Mouse (Mus musculus) hindbrain, embryonic 11.5 days (tissue): ENCODE measurements around the gene Abhd2. TPM values are rescaled to one million over a fixed set of nuclear protein-coding genes. Genes with fewer than 3 reads are reported as not detected.
A peak's percentile ranks its signal among the peaks of the same experiment; 100 is the strongest.

Experiments
- ATAC-seq: fragments of 200-750 bp; cut with Nextera tagmentation; 2 replicates; pipeline ENCODE4 v1.8.0; 2017; ENCODE audit warnings: mild to moderate bottlenecking, moderate TSS enrichment, moderate library complexity; ENCODE audit not compliant: low FRiP score
- DNase-seq: peaks from one replicate; pipeline ENCODE4 v3.0.0-alpha.2; 2015; ENCODE audit warnings: low spot score
- H3K27ac ChIP-seq: fragments of 300-500 bp; sonication (generic); 2 replicates; pipeline ENCODE4 v1.5.1; 2014; ENCODE audit warnings: mild to moderate bottlenecking, low read depth, low read length
- H3K27me3 ChIP-seq: fragments of 300-500 bp; sonication (generic); 2 replicates; pipeline ENCODE4 v1.6.1; 2014; ENCODE audit warnings: mild to moderate bottlenecking, low read length, moderate library complexity, mixed read lengths; ENCODE audit not compliant: control insufficient read depth, insufficient read depth
- H3K36me3 ChIP-seq: fragments of 300-500 bp; sonication (generic); 2 replicates; pipeline ENCODE4 v1.6.1; 2014; ENCODE audit warnings: mild to moderate bottlenecking, low read length, moderate library complexity, mixed read lengths; ENCODE audit not compliant: control insufficient read depth, insufficient read depth
- H3K4me1 ChIP-seq: fragments of 300-500 bp; sonication (generic); replicated peaks from 2 replicates; pipeline ENCODE4 v1.6.1; 2014; ENCODE audit warnings: low read length, mixed read lengths; ENCODE audit not compliant: control insufficient read depth, insufficient read depth
- H3K4me2 ChIP-seq: fragments of 300-500 bp; sonication (generic); replicated peaks from 2 replicates; pipeline ENCODE4 v1.6.1; 2014; ENCODE audit warnings: mild to moderate bottlenecking, low read depth, low read length
- H3K4me3 ChIP-seq: fragments of 300-500 bp; sonication (generic); 2 replicates; pipeline ENCODE4 v1.5.1; 2014; ENCODE audit warnings: low read depth, low read length
- H3K9ac ChIP-seq: fragments of 300-500 bp; sonication (generic); 2 replicates; pipeline ENCODE4 v1.6.1; 2014; ENCODE audit warnings: low read depth, low read length
- H3K9me3 ChIP-seq: fragments of 300-500 bp; sonication (generic); 2 replicates; pipeline ENCODE4 v1.6.1; 2016; ENCODE audit warnings: low read length; ENCODE audit not compliant: control insufficient read depth
- WGBS: fragments of 180-500 bp; shearing (Covaris S2); extraction: QIAGEN DNeasy Blood & Tissue Kit; methylation state at CpG from one replicate; pipeline ENCODE4 v1.1.7; 2014; 5-methylcytosine and 5-hydroxymethylcytosine counted together
- polyA plus RNA-seq: library from polyadenylated mRNA; unstranded; fragments of >200 nt; fragmentation: Nextera tagmentation; extraction: Ambion mirVana; gene quantifications from 2 replicates; pipeline ENCODE4 v1.2.1, GENCODE M21; 2014

Gene Abhd2
- polyA plus RNA-seq, 1 experiment from 2014 or later, result 12.2 TPM

- ATAC-seq (no peak), DNase-seq (no peak)
- Histone ChIP-seq H3K27me3 (no peaks in the 10 kb centered on the region), H3K9ac (no peak overlapping the region), H3K9me3 (no peaks in the 10 kb centered on the region), H3K4me2 (no peak overlapping the region), H3K4me1 (no peaks in the 10 kb centered on the region), H3K27ac (no peak overlapping the region), H3K36me3 (no peaks in the 10 kb centered on the region), H3K4me3 (no peak overlapping the region)
- WGBS, result 84% methylated on average over 9 of the region's 9 CpGs
Measured at GRCm38 (mm10) chr7:79270961-79271387, 2.0 kb upstream of the Abhd2 start.

DNA sequence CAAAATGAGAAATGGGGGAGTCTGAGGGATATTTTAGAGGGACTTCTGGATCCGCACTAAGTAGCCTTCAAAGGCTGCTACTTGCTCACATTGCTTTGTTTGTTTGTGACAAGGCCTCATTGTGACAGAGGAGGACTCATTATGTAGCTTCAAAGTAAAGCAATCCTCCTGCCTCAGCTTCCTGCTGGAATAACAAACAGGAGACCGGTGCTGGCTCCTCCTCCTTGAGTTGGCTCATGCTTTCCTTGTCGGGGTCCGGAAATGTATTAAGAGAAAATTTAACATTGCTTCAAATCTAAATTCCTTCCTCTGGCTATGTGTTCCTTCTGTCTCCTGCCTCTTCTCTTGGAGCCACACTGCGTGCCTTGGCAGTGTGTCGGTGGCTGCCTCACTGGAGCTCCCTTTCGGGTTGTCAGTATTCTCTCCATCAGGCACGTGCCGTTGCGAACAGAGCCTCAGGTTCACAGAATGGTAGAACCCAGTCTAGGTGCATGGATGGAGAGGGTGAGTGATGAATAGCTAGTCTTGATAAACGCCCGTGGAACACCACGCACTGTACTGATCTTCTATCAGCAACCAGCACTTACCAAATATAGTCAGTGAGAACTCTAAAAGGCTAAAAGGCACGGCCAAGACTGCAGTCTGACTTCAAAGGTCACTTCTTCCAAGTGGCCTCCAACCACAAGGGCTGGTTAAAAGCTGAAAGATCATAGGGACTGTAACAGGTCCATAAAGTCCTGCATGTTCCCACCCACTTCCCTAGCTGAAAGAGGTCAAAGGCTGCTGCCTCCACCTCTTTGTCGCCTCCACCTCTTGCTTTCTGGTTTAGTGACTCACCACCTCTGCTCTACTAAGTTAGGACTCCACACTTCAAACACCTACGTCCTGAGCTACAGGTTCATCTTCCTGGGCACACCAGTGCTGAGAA, 874 bp upstream of the Abhd2 start:
- ATAC-seq (no peak), DNase-seq (no peak)
- no peaks in the 10 kb centered on the region for H3K9me3 ChIP-seq
- no peaks in the 10 kb centered on the region for H3K27me3 ChIP-seq
- no peaks in the 10 kb centered on the region for H3K36me3 ChIP-seq
- WGBS, result 81% methylated on average over 16 of the region's 16 CpGs
- H3K9ac ChIP-seq, result peak overlapping the region; percentile 42
- peak overlapping the region; percentile 86 for H3K4me3 ChIP-seq
- peak overlapping the region; percentile 67 for H3K4me2 ChIP-seq
- no peak overlapping the region; the same call in 1 of the 2 replicates for H3K27ac ChIP-seq
- H3K4me1 ChIP-seq, result no peaks in the 10 kb centered on the region

DNA sequence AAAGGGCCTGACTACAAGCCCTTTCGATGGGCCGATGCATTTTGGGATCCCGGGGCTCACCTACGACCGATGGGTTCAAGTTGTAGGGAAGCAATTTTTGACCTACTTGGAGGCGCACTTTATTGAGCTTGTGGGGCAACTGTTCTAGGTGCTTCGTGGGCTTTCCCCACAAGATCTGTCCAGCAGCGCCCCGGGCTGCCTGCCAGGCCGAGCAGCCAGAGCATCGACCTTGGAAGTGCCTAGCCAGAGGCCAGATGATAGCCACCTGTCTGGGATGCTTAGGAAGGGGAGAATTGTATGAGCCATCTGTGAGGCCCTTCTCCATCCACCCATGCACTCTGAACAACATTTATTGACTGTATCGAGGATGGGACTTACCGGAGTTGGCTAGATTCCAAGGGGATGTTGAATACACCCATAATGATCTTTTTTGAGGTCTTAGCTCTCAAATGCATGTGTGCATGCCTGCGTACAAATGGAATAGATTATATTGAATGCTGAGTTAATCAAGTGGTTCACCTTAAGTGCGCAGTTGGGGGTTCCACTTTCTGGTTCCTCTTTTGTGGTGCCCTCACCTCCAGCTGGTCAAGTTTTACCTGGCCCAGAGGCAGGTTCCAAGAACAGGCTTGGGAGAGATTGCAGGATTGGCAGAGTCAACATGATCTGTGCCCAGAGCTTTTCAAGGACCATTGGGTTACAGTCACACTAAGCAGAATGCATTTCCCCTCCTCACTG, 906 bp downstream of the Abhd2 start:
- Histone ChIP-seq H3K4me1 (no peaks in the 10 kb centered on the region), H3K9ac (peak overlapping the region; percentile 79), H3K4me2 (peak overlapping the region; percentile 80), H3K4me3 (peak overlapping the region; percentile 86), H3K9me3 (no peaks in the 10 kb centered on the region), H3K27ac (peak overlapping the region; percentile 81), H3K27me3 (no peaks in the 10 kb centered on the region), H3K36me3 (no peaks in the 10 kb centered on the region)
- ATAC-seq (no peak), DNase-seq (no peak)
- WGBS, result 21% methylated on average over 15 of the region's 15 CpGs

DNA sequence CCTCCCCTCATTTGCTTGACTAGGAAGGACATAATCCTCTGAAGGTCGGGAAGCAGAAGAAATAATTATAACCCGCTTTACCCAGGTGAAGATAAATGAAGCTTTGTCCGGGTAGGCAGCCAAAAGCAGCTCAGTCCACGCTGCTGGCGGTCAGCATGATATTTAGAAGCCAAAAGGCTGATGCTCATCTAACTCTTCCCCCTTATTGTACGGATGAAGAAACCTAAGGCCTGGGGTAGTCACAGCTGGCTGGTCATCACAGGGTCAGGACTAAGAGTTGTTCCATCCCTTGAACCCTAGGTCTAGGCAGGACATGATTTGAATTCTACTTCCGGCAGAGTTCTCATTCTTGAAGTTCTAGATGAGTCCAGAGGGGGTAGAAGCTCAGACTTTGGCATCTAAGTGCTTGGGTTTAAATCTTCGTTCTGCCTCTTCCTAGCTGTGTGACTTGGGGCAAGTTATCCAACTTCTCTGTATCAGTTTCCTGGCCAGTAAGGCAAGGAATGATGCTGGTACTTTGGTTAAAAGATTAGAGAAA, 1.5 kb downstream of the Abhd2 start:
- Histone ChIP-seq H3K27me3 (no peaks in the 10 kb centered on the region), H3K4me1 (no peaks in the 10 kb centered on the region), H3K9ac (peak overlapping the region; percentile 79; the same call in 1 of the 2 replicates), H3K4me3 (peak overlapping the region; percentile 86; the same call in 1 of the 2 replicates), H3K4me2 (peak overlapping the region; percentile 80), H3K27ac (no peak overlapping the region), H3K36me3 (no peaks in the 10 kb centered on the region), H3K9me3 (no peaks in the 10 kb centered on the region)
- ATAC-seq, result no peak
- 84% methylated on average over 8 of the region's 8 CpGs for WGBS
- DNase-seq, result no peak

GRCm38 (mm10) chr7:79275345-79275744, 2.3 kb downstream of the Abhd2 start:
- ATAC-seq (no peak), DNase-seq (no peak)
- no peak overlapping the region for H3K4me3 ChIP-seq
- H3K4me1 ChIP-seq, result no peaks in the 10 kb centered on the region
- no peaks in the 10 kb centered on the region for H3K27me3 ChIP-seq
- 46% methylated on average over 11 of the region's 11 CpGs for WGBS
- H3K9me3 ChIP-seq, result no peaks in the 10 kb centered on the region
- no peaks in the 10 kb centered on the region for H3K36me3 ChIP-seq
- no peak overlapping the region for H3K9ac ChIP-seq
- H3K4me2 ChIP-seq, result no peak overlapping the region
- H3K27ac ChIP-seq, result no peak overlapping the region

DNA sequence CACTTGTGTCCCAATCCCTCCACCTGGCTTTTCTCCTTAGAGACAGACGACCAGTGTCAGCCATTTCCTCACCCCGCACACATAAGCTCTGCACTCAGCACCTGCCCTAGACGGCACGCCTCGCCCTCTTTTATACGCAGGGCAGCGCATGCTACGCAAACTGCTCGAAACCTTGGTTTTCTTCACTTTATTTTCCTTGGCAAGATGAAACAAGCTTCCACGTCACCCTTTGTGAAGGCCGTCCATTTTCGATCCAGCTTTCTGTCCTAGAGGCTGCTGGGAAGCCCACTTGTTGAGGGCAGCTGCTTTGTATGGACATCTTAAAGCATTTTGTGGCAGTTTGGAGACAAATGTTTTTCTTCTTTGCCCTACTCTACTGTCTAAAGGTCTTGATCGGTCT, 5.4 kb downstream of the Abhd2 start:
- no peaks in the 10 kb centered on the region for H3K9me3 ChIP-seq
- ATAC-seq, result no peak

DNA sequence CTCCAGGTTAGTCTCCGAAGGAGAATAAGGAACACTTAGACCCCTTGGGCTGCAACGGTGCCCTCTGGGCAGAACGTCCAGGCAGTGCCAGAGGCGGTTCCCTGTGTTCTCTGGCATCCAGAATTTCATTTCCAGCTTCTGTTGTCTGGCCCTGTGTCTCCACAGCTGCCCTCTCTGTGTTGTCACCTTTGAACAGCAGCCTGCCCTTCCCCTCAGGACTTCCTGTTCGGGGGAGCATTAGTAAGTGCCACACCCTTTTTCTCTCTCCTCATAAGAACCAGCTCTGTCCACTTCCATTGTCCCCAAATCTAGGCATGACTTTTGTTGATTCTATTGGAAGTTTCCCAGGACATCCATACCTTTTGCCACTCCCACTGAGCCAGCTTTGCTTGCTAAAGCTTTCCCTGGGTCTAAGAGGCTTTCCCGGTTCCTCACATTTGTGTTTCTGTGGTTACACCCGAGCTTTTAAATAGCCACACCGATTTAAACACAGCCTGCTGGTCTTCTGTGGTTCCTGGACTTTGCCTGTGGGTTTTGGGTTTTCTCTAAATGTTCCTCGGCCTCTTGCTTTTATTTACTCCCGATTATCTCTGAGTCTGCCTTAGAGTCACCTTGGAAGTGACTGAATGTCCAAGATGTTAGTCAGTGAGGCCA, 6.5 kb downstream of the Abhd2 start:
- Histone ChIP-seq H3K4me1 (no peaks in the 10 kb centered on the region), H3K9me3 (no peaks in the 10 kb centered on the region), H3K36me3 (no peaks in the 10 kb centered on the region), H3K4me2 (no peak overlapping the region), H3K4me3 (no peak overlapping the region), H3K27ac (no peak overlapping the region), H3K27me3 (no peaks in the 10 kb centered on the region), H3K9ac (no peak overlapping the region)
- ATAC-seq (no peak), DNase-seq (no peak)
- 84% methylated on average over 10 of the region's 10 CpGs for WGBS

More for the DNA sequence above, 5.4 kb downstream of the Abhd2 start:
- Histone ChIP-seq H3K9ac (no peak overlapping the region), H3K4me2 (no peak overlapping the region), H3K4me3 (no peak overlapping the region), H3K36me3 (no peaks in the 10 kb centered on the region), H3K27me3 (no peaks in the 10 kb centered on the region), H3K4me1 (no peaks in the 10 kb centered on the region), H3K27ac (no peak overlapping the region)
- 88% methylated on average over 13 of the region's 13 CpGs for WGBS
- DNase-seq, result no peak

DNA sequence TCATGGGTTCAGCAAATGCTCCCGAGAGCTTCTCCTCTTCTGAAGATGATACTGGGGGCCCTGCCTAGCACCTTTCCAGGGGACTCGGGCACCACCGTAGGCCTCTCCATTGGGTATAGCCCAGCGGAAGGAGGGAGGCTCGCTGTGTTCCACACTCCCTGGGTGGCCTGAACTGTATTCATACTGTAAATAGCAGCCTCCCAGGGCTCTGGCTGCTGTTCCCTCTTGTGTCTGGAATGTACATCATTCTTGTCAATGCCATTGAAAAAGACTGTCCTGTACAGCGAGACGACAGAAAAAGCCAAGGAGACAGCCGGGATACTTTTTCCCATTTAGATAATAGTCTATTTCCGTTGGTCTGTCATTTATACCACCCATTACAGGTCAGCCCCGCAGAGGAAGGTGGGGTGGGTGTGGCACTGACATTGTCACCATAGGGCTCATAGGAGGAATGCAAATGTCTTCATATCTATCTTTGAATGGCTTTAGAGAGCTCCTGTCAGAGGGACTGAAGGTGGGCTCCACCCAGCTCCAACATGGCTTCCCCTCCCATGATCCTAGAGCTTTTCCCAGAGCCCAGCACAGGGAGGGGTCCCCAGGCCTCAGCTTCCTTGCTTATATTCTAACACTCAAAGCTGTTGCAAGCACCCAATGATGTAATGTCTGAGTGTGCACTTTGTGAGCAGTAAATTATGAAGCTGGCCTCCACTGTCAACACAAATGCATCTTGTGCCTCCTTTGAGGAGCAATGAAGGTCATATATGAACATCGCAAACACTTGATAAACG, 10.1 kb downstream of the Abhd2 start:
- no peak overlapping the region for H3K4me3 ChIP-seq
- H3K27ac ChIP-seq, result no peak overlapping the region
- DNase-seq (no peak), ATAC-seq (no peak)
- no peaks in the 10 kb centered on the region for H3K27me3 ChIP-seq
- no peaks in the 10 kb centered on the region for H3K9me3 ChIP-seq
- H3K4me2 ChIP-seq, result no peak overlapping the region
- 93% methylated on average over 12 of the region's 12 CpGs for WGBS
- H3K4me1 ChIP-seq, result no peaks in the 10 kb centered on the region
- H3K9ac ChIP-seq, result no peak overlapping the region
- no peaks in the 10 kb centered on the region for H3K36me3 ChIP-seq
